Mouse (Mus musculus): ENCODE measurements around the gene Lrmda.

DNA sequence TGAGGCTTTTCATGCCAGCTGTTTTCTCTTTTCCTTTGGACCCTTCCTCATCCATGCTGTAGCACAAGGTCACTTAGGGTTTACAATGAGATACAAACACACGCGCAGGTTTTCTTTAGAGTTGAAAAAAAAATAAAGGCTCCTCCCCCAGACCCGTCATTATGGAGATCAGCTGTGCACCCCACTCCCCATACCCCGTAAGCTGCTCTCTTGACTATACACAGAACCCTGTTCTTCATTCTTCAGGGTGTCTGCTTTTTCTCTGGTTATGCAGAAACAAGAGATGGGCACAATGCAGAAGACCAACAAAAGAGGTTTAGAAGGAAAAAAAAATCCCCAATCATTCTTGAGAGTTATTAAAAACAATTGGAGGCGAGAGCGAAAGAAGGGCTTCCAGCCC is 16.8 kb downstream of the Lrmda start:
- TF ChIP-seq CTCF (IDR thresholded peaks at IDR 0.05; ENCODE audit: extremely low read depth, insufficient read length, insufficient replicate concordance, low read depth, low read length) (no peak), POLR2A (IDR thresholded peaks at IDR 0.05; ENCODE audit: low read depth, low read length) (no peak)
